Mouse (Mus musculus): Measurements from ENCODE around the gene Ranbp9.

DNA sequence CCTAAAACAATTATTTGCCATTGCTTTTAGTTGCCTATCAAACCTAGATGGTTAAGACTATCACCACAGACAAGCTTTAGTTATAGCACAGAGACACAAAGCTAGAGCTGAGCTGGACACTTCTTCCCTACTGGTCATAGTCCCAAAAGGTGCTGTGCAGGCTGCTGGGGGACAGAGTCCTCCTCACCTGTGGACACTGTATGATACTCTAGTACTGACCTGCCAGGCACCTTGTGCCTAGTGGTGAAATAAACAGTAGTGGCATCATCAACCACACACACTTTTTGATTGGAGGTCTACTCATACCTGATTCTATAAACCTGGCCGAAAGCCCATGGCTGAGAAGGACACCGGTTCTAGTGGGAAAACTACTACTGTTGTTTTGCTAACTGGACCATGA lies 16.5 kb downstream of the Ranbp9 start:
- TF ChIP-seq CTCF (IDR thresholded peaks at IDR 0.05): no peak
- no peak for TF ChIP-seq EP300 (IDR thresholded peaks at IDR 0.05)
